Mouse (Mus musculus): Measurements from ENCODE around the gene Tnfsf13.

DNA sequence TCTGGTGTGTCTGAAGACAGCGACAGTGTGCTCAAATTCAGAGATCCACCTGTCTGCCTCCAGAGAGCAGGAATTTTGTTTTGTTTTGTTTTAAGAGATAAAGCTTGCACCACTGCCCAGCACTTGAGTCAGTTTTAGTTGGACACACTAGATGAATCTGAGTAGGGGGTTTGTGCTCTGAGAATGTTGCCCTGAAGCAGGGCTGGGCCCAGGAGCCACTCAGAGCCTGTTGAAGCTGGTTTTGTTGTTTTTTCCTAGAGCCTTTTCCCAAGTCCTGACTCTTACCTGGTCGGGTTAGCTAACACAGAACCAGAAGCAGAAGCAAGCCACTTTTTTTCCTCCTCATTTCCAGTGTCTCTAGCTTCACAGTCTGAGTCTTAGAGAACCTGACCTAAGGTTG, 25.5 kb upstream of the Tnfsf13 start:
- TF ChIP-seq CTCF (IDR thresholded peaks at IDR 0.05; ENCODE audit: insufficient read depth, low read length) (no peak), POLR2A (IDR thresholded peaks at IDR 0.05; ENCODE audit: borderline replicate concordance, extremely low read depth, low read depth, low read length) (no peak)
